Mouse (Mus musculus) kidney, adult 2 months (tissue): Measurements from ENCODE around the gene Odf3. TPM values are rescaled to one million over a fixed set of nuclear protein-coding genes. Genes with fewer than 3 reads are reported as not detected.

Experiments
- DNase-seq: peaks from one replicate; pipeline ENCODE4 v3.0.0; 2021
- H3K27ac ChIP-seq: fragments of 200-500 bp; 2 replicates; pipeline ENCODE4 v1.5.1; 2012; ENCODE audit warnings: low read depth, low read length, control low read depth, inconsistent platforms; ENCODE audit not compliant: insufficient read depth
- H3K27me3 ChIP-seq: fragments of 200-500 bp; replicated peaks from 2 replicates; pipeline ENCODE4 v1.6.1; 2012; ENCODE audit warnings: mild to moderate bottlenecking, moderate library complexity, low read length, inconsistent platforms; ENCODE audit not compliant: control insufficient read depth, insufficient read depth
- H3K36me3 ChIP-seq: fragments of 200-500 bp; 2 replicates; pipeline ENCODE4 v1.6.1; 2012; ENCODE audit warnings: mild to moderate bottlenecking, moderate library complexity, low read length, inconsistent platforms; ENCODE audit not compliant: control insufficient read depth, insufficient read depth
- H3K4me1 ChIP-seq: fragments of 200-500 bp; 2 replicates; pipeline ENCODE4 v1.6.1; 2011; ENCODE audit warnings: low read length; ENCODE audit not compliant: control insufficient read depth, insufficient read depth
- H3K4me3 ChIP-seq: fragments of 200-500 bp; 2 replicates; pipeline ENCODE4 v1.5.1; 2011; ENCODE audit warnings: mild to moderate bottlenecking, low read depth, low read length, control low read depth; ENCODE audit not compliant: insufficient read depth
- CTCF ChIP-seq: fragments of 200-500 bp; conservative IDR thresholded peaks from 2 replicates; pipeline ENCODE4 v1.5.1; 2011; ENCODE audit warnings: low read depth, mild to moderate bottlenecking, control low read depth, low read length, moderate library complexity, mixed read lengths; ENCODE audit not compliant: insufficient read depth, insufficient read length
- POLR2A ChIP-seq: fragments of 200-500 bp; IDR thresholded peaks from one replicate; pipeline ENCODE4 v1.6.1; 2011; ENCODE audit warnings: low read depth, low read length, control low read depth
- WGBS: fragments of 180-500 bp; shearing (Covaris S2); methylation state at CpG from one replicate; pipeline ENCODE4 v1.1.7; 2018; 5-methylcytosine and 5-hydroxymethylcytosine counted together
- polyA plus RNA-seq: library from polyadenylated mRNA; depleted of rRNA; stranded (reverse); fragments of >200 nt; gene quantifications from 2 replicates; pipeline ENCODE4 v1.2.3, GENCODE M21; 2012

Odf3 gene
- polyA plus RNA-seq, 1 experiment, result 0.06 TPM

DNA sequence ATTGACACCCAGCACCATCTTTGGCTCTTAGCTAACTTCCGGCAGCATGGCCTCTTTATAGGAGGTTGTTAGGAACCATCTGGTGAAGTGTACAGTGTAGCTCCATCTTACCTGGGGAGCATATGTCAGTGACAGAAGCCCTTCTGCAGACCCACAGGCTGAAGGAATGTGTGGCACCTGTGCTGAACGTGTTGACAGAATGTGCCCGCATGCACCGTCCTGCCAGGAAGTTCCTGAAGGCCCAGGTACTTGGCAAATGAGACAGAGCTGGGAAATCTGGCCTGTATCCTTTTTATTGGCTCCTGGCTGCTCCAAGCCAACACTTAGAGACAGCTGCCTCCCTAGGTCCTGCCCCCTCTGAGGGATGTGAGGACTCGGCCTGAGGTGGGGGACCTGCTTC, 13.1 kb downstream of the Odf3 start:
- Histone ChIP-seq H3K36me3 (peaks cover 2% of the 10 kb centered on the region; the same call in 1 of the 2 replicates), H3K27me3 (no peaks in the 10 kb centered on the region), H3K4me3 (no peak overlapping the region), H3K27ac (no peak overlapping the region), H3K4me1 (peaks cover 6% of the 10 kb centered on the region; the same call in 1 of the 2 replicates)
- TF ChIP-seq CTCF (no peak), POLR2A (no peak)
- 86% methylated on average over 5 of the region's 5 CpGs for WGBS
- DNase-seq, result no peak

- TF ChIP-seq POLR2A (no peak), CTCF (no peak)
- peaks cover 2% of the 10 kb centered on the region; the same call in 1 of the 2 replicates for H3K36me3 ChIP-seq
- no peaks in the 10 kb centered on the region for H3K27me3 ChIP-seq
- H3K27ac ChIP-seq, result no peak overlapping the region
- no peak overlapping the region for H3K4me3 ChIP-seq
- 86% methylated on average over 12 of the region's 12 CpGs for WGBS
- no peaks in the 10 kb centered on the region for H3K4me1 ChIP-seq
- DNase-seq, result no peak
Measured at GRCm38 (mm10) chr7:140864761-140865160, 17.2 kb downstream of the Odf3 start.

GRCm38 (mm10) chr7:140874224-140874623, 26.6 kb downstream of the Odf3 start:
- no peak for DNase-seq
- Histone ChIP-seq H3K36me3 (peaks cover 7% of the 10 kb centered on the region), H3K27ac (no peak overlapping the region), H3K4me3 (no peak overlapping the region), H3K4me1 (no peaks in the 10 kb centered on the region), H3K27me3 (no peaks in the 10 kb centered on the region)
- TF ChIP-seq CTCF (no peak), POLR2A (no peak)
- 67% methylated on average over 4 of the region's 4 CpGs for WGBS

DNA sequence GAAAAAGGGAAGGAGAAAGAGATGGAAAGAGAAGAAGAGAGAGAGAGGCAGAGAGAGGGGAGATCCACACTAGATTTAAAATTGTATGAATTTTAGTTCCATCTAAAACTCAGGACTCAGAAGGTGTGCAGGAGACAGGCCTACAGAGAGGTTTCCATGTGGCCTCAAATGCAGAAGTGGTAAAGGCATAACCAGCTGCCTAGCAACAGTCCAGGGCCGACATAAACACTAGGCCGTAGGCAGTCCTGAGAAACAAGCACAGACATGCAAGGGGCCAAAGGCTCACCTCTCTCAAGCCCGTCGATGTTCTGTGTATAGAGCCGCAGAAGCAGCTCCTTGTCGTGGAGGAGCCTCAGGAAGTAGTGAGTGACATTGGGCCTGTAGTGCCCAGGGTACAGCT, 29.8 kb downstream of the Odf3 start:
- Histone ChIP-seq H3K27ac (no peak overlapping the region), H3K4me3 (no peak overlapping the region), H3K4me1 (no peaks in the 10 kb centered on the region; the same call in 1 of the 2 replicates), H3K27me3 (no peaks in the 10 kb centered on the region), H3K36me3 (peaks cover 5% of the 10 kb centered on the region)
- no peak for DNase-seq
- TF ChIP-seq CTCF, result no peak
- no peak for TF ChIP-seq POLR2A
- WGBS, result 83% methylated on average over 6 of the region's 6 CpGs

GRCm38 (mm10) chr7:140879355-140879754, 31.8 kb downstream of the Odf3 start:
- H3K4me1 ChIP-seq, result no peaks in the 10 kb centered on the region; the same call in 1 of the 2 replicates
- 80% methylated on average over 7 of the region's 7 CpGs for WGBS
- no peak overlapping the region for H3K4me3 ChIP-seq
- no peak for DNase-seq
- peaks cover 5% of the 10 kb centered on the region for H3K36me3 ChIP-seq
- TF ChIP-seq CTCF (no peak), POLR2A (no peak)
- H3K27ac ChIP-seq, result no peak overlapping the region
- no peaks in the 10 kb centered on the region for H3K27me3 ChIP-seq

DNA sequence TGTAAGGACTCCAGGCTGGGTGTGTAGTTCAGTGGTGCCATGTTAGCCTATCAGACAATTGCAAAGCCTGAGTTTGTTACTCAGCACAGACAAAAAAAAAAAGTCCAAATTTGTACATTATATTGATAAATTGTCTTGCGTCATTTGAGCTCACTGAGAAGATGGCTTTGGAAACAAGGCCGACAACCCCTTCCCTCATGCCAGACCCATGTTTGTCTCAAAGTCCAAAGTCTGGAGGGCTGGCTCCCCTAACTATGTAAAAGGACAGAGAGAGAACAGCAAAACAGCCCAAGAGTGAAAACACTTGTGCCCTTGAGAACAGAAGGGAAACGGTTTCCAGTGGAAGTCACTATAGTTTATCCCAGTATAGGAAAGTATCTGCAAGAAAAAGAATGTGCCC, 32.8 kb downstream of the Odf3 start:
- Histone ChIP-seq H3K27ac (peak overlapping the region; percentile 94), H3K4me1 (no peaks in the 10 kb centered on the region; the same call in 1 of the 2 replicates), H3K27me3 (no peaks in the 10 kb centered on the region), H3K4me3 (peak overlapping the region; percentile 34), H3K36me3 (peaks cover 5% of the 10 kb centered on the region)
- peak; percentile 79 for DNase-seq
- WGBS, result 41% methylated on average over 3 of the region's 3 CpGs
- no peak for TF ChIP-seq CTCF
- no peak for TF ChIP-seq POLR2A

GRCm38 (mm10) chr7:140880865-140881515, 33.4 kb downstream of the Odf3 start:
- peak overlapping the region; percentile 86 for H3K4me3 ChIP-seq
- DNase-seq, result peak; percentile 61
- 6% methylated on average over 8 of the region's 8 CpGs for WGBS

More at GRCm38 (mm10) chr7:140880865-140881515, 33.4 kb downstream of the Odf3 start:
- Histone ChIP-seq H3K36me3 (peaks cover under 1% of the 10 kb centered on the region; the same call in 1 of the 2 replicates), H3K4me1 (no peaks in the 10 kb centered on the region; the same call in 1 of the 2 replicates), H3K27me3 (no peaks in the 10 kb centered on the region), H3K27ac (peak overlapping the region; percentile 94)
- TF ChIP-seq POLR2A (no peak), CTCF (no peak)
